Comparison of ENCODE assay signal across 8 mouse cellular contexts in the genomic region with DNA sequence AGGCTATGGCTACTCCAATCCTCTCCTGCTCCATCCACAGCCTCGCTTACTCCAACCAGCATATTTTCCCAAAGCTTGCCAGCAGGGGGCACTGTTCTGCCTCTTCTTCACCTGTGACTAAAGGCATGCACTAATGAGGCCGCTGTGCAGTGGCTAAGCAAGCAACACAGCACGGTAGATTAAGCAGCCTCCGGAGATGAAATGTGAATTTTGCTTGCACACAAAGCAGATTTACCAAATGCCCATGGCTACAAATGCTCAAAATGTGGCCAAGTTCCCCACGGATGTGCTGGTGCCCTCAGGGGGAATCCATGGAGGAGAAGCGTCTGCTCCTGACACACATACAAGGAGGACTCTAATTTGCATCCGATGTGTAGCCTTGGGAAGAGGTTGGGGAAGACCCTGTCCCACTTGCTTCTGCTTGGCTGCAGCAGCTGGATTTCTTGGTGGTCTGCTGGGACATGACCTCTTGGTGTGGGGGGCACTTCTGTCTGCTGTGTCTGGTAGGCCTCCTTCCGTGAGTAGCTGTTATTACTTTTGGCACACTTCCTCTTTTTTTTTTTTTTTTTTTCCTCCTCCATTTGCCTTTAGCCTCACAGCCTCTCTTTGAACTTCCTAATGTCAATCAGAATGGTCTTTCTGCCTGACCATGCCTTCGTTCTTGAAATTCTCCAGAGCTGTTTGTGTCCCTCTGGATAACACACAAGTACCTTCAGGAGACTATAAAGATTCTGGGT.
DNase-seq lines count a peak whose midpoint lies in the region; ATAC-seq and TF ChIP-seq lines count a peak whose summit lies in the region.

No protein-coding gene starts in this region.

- TF ChIP-seq POLR2A in ES-Bruce4 (IDR thresholded peaks at IDR 0.05; ENCODE audit: insufficient read depth, low read length), result no peak

- ATAC-seq in lung, embryonic 14.5 days (ENCODE audit: insufficient read depth), result no peak

- no peak overlapping the region for H3K4me3 ChIP-seq in ES-Bruce4 (ENCODE audit: low read depth, low read length)
- no peak overlapping the region for H3K4me3 ChIP-seq in hindbrain, embryonic 10.5 days
- no peak overlapping the region for H3K4me3 ChIP-seq in lung, embryonic 14.5 days (ENCODE audit: low read depth, low read length)

- H3K27ac ChIP-seq in ES-Bruce4 (ENCODE audit: insufficient read depth, low read length), result no peak overlapping the region
- H3K27ac ChIP-seq in hindbrain, embryonic 10.5 days, result no peak overlapping the region
- no peak overlapping the region for H3K27ac ChIP-seq in lung, embryonic 14.5 days (ENCODE audit: low read depth)

- no peaks in the 10 kb centered on the region for H3K4me1 ChIP-seq in ES-Bruce4 (ENCODE audit: control insufficient read depth, insufficient read depth, low read length)
- peaks cover 5% of the 10 kb centered on the region; the same call in 1 of the 2 replicates for H3K4me1 ChIP-seq in hindbrain, embryonic 10.5 days (replicated peaks)
- H3K4me1 ChIP-seq in lung, embryonic 14.5 days (ENCODE audit: insufficient read depth), result no peaks in the 10 kb centered on the region

- DNase-seq in adrenal gland, postnatal 25 days, result peak; percentile 79
- peak; percentile 61 for DNase-seq in embryo, embryonic 9.5 days (ENCODE audit: extremely low spot score)
- peak; percentile 72 for DNase-seq in hindbrain, embryonic 10.5 days (ENCODE audit: low spot score)
- DNase-seq in layer of hippocampus, adult 18-20 months (ENCODE audit: low spot score in 2 of 2), result peak; percentile 66 to 88
- DNase-seq in lung, embryonic 14.5 days, result peak; percentile 57
- DNase-seq in right cerebral cortex, adult 18-20 months, result peak; percentile 87
- no peak for DNase-seq in T-cell, adult 2 months (ENCODE audit: low spot score)

- no peaks in the 10 kb centered on the region for H3K36me3 ChIP-seq in ES-Bruce4 (ENCODE audit: control insufficient read depth, insufficient read depth, low read length, poor library complexity, severe bottlenecking)
- no peaks in the 10 kb centered on the region for H3K36me3 ChIP-seq in hindbrain, embryonic 10.5 days
- no peaks in the 10 kb centered on the region for H3K36me3 ChIP-seq in lung, embryonic 14.5 days (ENCODE audit: insufficient read depth)

- TF ChIP-seq CTCF in ES-Bruce4 (IDR thresholded peaks at IDR 0.05; ENCODE audit: low read depth, low read length), result peak; percentile 66
- TF ChIP-seq CTCF in lung, embryonic 14.5 days (IDR thresholded peaks at IDR 0.05; ENCODE audit: low read depth), result peak; percentile 62

- no peaks in the 10 kb centered on the region for H3K27me3 ChIP-seq in ES-Bruce4 (ENCODE audit: control insufficient read depth, insufficient read depth, low read length, poor library complexity, severe bottlenecking)
- H3K27me3 ChIP-seq in hindbrain, embryonic 10.5 days (ENCODE audit: insufficient read depth, poor library complexity, severe bottlenecking), result no peaks in the 10 kb centered on the region
- no peaks in the 10 kb centered on the region for H3K27me3 ChIP-seq in lung, embryonic 14.5 days (ENCODE audit: insufficient read depth, low read length)

- no peak overlapping the region for H3K4me2 ChIP-seq in lung, embryonic 14.5 days

- TF ChIP-seq EP300 in ES-Bruce4 (IDR thresholded peaks at IDR 0.05; ENCODE audit: insufficient read depth, low read depth, low read length), result no peak

- WGBS in hindbrain, embryonic 10.5 days, result 34% methylated on average over 9 of the region's 9 CpGs
- WGBS in lung, embryonic 14.5 days, result 40% methylated on average over 9 of the region's 9 CpGs

- no peak overlapping the region for H3K9ac ChIP-seq in ES-Bruce4 (ENCODE audit: low read depth, poor library complexity, severe bottlenecking)
- no peak overlapping the region for H3K9ac ChIP-seq in lung, embryonic 14.5 days

- H3K9me3 ChIP-seq in ES-Bruce4 (replicated peaks; ENCODE audit: control insufficient read depth, insufficient read depth, low read length, poor library complexity, severe bottlenecking), result no peaks in the 10 kb centered on the region
- H3K9me3 ChIP-seq in hindbrain, embryonic 10.5 days, result no peaks in the 10 kb centered on the region
- H3K9me3 ChIP-seq in lung, embryonic 14.5 days (ENCODE audit: low read depth, low read length), result no peaks in the 10 kb centered on the region
